Mouse (Mus musculus) intestine, embryonic 14.5 days (tissue): ENCODE data around the gene Mmrn1. TPM values are rescaled to one million over a fixed set of nuclear protein-coding genes. Genes with fewer than 3 reads are reported as not detected.

ENCODE experiments used
- ATAC-seq: fragments of 200-750 bp; cut with Nextera tagmentation; replicated peaks from 2 replicates; pipeline ENCODE4 v1.8.0; 2017; ENCODE audit warnings: low read depth, moderate number of reproducible peaks, moderate TSS enrichment, moderate library complexity; ENCODE audit not compliant: low FRiP score, low TSS enrichment
- DNase-seq: peaks from one replicate; pipeline ENCODE4 v3.0.0-alpha.2; 2018; ENCODE audit warnings: low spot score
- H3K27ac ChIP-seq: fragments of 300-500 bp; sonication (generic); 2 replicates; pipeline ENCODE4 v1.5.1; 2014; ENCODE audit warnings: low read depth, mild to moderate bottlenecking, control low read depth
- H3K27me3 ChIP-seq: fragments of 300-500 bp; sonication (generic); replicated peaks from 2 replicates; pipeline ENCODE4 v1.6.1; 2014; ENCODE audit warnings: low read length, control low read depth; ENCODE audit not compliant: control insufficient read depth, insufficient read depth
- H3K36me3 ChIP-seq: fragments of 300-500 bp; sonication (generic); 2 replicates; pipeline ENCODE4 v1.6.1; 2014; ENCODE audit warnings: low read length, control low read depth; ENCODE audit not compliant: control insufficient read depth, insufficient read depth
- H3K4me1 ChIP-seq: fragments of 300-500 bp; sonication (generic); replicated peaks from 2 replicates; pipeline ENCODE4 v1.6.1; 2014; ENCODE audit warnings: low read length, control low read depth, mixed read lengths; ENCODE audit not compliant: control insufficient read depth, insufficient read depth
- H3K4me2 ChIP-seq: fragments of 300-500 bp; sonication (generic); 2 replicates; pipeline ENCODE4 v1.6.1; 2014; ENCODE audit warnings: low read length
- H3K4me3 ChIP-seq: fragments of 300-500 bp; sonication (generic); 2 replicates; pipeline ENCODE4 v1.5.1; 2014; ENCODE audit warnings: low read depth, low read length, control low read depth, mixed read lengths
- H3K9ac ChIP-seq: fragments of 300-500 bp; sonication (generic); 2 replicates; pipeline ENCODE4 v1.6.1; 2014; ENCODE audit warnings: mild to moderate bottlenecking, low read length
- H3K9me3 ChIP-seq: fragments of 300-500 bp; sonication (generic); 2 replicates; pipeline ENCODE4 v1.6.1; 2016; ENCODE audit warnings: low read length, control low read depth; ENCODE audit not compliant: control insufficient read depth
- WGBS: fragments of 180-500 bp; shearing (Covaris S2); extraction: QIAGEN DNeasy Blood & Tissue Kit; methylation state at CpG from one replicate; pipeline ENCODE4 v1.1.7; 2014; 5-methylcytosine and 5-hydroxymethylcytosine counted together
- polyA plus RNA-seq: library from polyadenylated mRNA; unstranded; fragments of >200 nt; fragmentation: Nextera tagmentation; extraction: Ambion mirVana; gene quantifications from 2 replicates; pipeline ENCODE4 v1.2.1, GENCODE M21; 2014

Mmrn1 gene
- polyA plus RNA-seq, 1 experiment from 2014 or later, result 5.9 TPM

DNA sequence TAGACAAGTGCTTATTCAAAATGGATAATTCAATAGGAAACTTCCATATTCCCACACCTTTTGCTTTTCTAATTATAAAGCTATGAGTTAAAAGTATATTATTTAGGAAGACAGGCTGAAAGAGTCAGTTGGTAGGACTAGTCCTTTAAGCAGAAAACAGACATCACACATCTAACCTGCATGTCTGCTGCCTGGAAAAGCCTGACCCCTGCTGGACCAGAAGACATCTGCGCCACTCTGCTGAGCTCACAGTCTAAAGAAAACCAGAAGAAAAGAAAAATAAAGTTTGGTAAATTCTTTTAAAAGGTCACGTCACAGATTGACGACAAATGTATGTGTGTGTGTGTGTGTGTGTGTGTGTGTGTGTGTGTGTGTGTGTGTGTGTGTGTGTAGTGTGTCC lies 25.6 kb downstream of the Mmrn1 start:
- H3K9me3 ChIP-seq, result no peaks in the 10 kb centered on the region
- no peak overlapping the region for H3K9ac ChIP-seq
- no peaks in the 10 kb centered on the region for H3K4me1 ChIP-seq
- no peaks in the 10 kb centered on the region for H3K27me3 ChIP-seq
- H3K36me3 ChIP-seq, result no peaks in the 10 kb centered on the region
- DNase-seq (no peak), ATAC-seq (no peak)
- 71% methylated on average over 3 of the region's 3 CpGs for WGBS
- H3K4me2 ChIP-seq, result no peak overlapping the region
- H3K4me3 ChIP-seq, result no peak overlapping the region
- H3K27ac ChIP-seq, result no peak overlapping the region

DNA sequence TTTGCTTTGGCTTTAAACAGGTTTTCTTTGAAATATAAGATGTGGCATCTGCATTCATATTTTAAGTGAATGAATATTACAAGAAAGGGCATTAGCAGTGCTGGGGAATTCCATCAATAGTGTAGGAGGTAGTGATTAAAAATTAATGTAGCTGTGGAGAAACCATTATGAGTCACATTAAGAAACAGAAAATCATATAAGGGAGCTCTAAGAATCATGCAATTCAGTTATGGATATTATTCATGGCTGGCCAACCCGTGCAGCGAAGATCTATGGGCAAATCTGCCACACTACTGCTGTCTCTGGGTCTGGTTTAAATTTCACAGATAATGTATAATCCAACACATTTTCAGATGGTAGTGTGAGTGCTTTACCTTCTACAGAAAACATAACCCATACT lies 36.5 kb downstream of the Mmrn1 start:
- 83% methylated on average over 2 of the region's 2 CpGs for WGBS
- no peak overlapping the region for H3K27ac ChIP-seq

GRCm38 (mm10) chr6:60961838-60962237 lies 37.1 kb downstream of the Mmrn1 start:
- Histone ChIP-seq H3K4me3 (no peak overlapping the region), H3K9me3 (no peaks in the 10 kb centered on the region), H3K36me3 (no peaks in the 10 kb centered on the region), H3K27ac (no peak overlapping the region), H3K4me1 (no peaks in the 10 kb centered on the region), H3K27me3 (no peaks in the 10 kb centered on the region), H3K9ac (no peak overlapping the region), H3K4me2 (no peak overlapping the region)
- 75% methylated on average over 2 of the region's 2 CpGs for WGBS
- ATAC-seq, result no peak
- DNase-seq, result no peak

More for the DNA sequence above, 36.5 kb downstream of the Mmrn1 start:
- no peaks in the 10 kb centered on the region for H3K4me1 ChIP-seq
- H3K4me3 ChIP-seq, result no peak overlapping the region
- H3K36me3 ChIP-seq, result no peaks in the 10 kb centered on the region
- DNase-seq (no peak), ATAC-seq (no peak)
- H3K9me3 ChIP-seq, result no peaks in the 10 kb centered on the region
- no peak overlapping the region for H3K9ac ChIP-seq
- no peaks in the 10 kb centered on the region for H3K27me3 ChIP-seq
- H3K4me2 ChIP-seq, result no peak overlapping the region

DNA sequence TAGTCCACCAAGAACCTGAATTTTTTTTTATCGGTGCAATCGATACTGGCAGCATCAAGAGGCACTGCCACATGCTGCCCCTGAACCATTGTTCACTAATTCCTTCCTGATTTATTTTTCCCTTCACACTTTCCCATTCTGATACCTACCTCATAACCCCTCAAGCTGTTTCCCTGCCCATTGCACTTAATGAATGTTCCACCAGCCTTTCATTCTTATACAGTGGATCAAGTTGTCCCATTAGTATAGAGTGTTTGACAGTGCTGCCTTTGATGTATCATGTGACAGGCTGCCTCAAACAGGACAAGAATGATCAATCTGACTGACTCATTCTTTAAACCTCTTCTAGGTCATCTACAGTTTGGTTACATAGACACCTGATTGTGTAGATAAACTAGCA lies 37.9 kb downstream of the Mmrn1 start:
- Histone ChIP-seq H3K4me2 (no peak overlapping the region), H3K4me3 (no peak overlapping the region), H3K4me1 (no peaks in the 10 kb centered on the region), H3K36me3 (no peaks in the 10 kb centered on the region), H3K9ac (no peak overlapping the region), H3K9me3 (no peaks in the 10 kb centered on the region), H3K27ac (no peak overlapping the region), H3K27me3 (no peaks in the 10 kb centered on the region)
- 93% methylated on average over 2 of the region's 2 CpGs for WGBS
- ATAC-seq (no peak), DNase-seq (no peak)

- ATAC-seq, result no peak
- no peak overlapping the region for H3K9ac ChIP-seq
- H3K4me2 ChIP-seq, result no peak overlapping the region
- 54% methylated on average over 1 of the region's 1 CpGs for WGBS
- H3K4me1 ChIP-seq, result no peaks in the 10 kb centered on the region
- H3K36me3 ChIP-seq, result no peaks in the 10 kb centered on the region
- DNase-seq, result no peak
- no peaks in the 10 kb centered on the region for H3K27me3 ChIP-seq
- no peak overlapping the region for H3K4me3 ChIP-seq
- H3K9me3 ChIP-seq, result no peaks in the 10 kb centered on the region
- H3K27ac ChIP-seq, result no peak overlapping the region
Measured at GRCm38 (mm10) chr6:60963726-60964125, 39.0 kb downstream of the Mmrn1 start.

GRCm38 (mm10) chr6:60966931-60967330 lies 42.2 kb downstream of the Mmrn1 start:
- Histone ChIP-seq H3K27ac (no peak overlapping the region), H3K4me1 (no peaks in the 10 kb centered on the region), H3K9me3 (no peaks in the 10 kb centered on the region), H3K4me3 (no peak overlapping the region), H3K36me3 (no peaks in the 10 kb centered on the region), H3K27me3 (no peaks in the 10 kb centered on the region), H3K9ac (no peak overlapping the region), H3K4me2 (no peak overlapping the region)
- DNase-seq (no peak), ATAC-seq (no peak)
- WGBS, result 74% methylated on average over 4 of the region's 4 CpGs

GRCm38 (mm10) chr6:60969407-60969806 lies 44.6 kb downstream of the Mmrn1 start:
- WGBS, result 72% methylated on average over 6 of the region's 6 CpGs
- DNase-seq (no peak), ATAC-seq (no peak)
- Histone ChIP-seq H3K9me3 (no peaks in the 10 kb centered on the region), H3K36me3 (no peaks in the 10 kb centered on the region), H3K4me1 (no peaks in the 10 kb centered on the region), H3K27me3 (no peaks in the 10 kb centered on the region), H3K4me2 (no peak overlapping the region), H3K27ac (no peak overlapping the region), H3K4me3 (no peak overlapping the region), H3K9ac (no peak overlapping the region)

DNA sequence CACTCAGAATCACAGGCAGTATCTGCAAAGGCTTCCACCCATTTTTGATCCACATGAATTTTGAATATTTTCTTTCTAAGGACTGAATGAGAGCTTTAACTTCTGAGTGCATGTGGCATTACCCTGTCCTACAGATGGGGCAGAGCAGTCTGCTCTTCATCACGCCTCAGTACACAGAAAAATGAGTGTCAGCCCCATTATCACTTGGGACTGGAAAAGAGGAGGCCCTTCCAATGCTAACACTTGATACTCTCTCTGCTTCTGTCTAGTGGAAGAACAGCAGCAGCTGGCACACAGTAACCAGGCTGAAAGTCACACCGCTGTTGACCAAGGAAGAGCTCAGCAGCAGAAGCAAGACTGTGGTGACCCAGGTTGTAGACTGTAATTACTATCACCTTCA lies 46.0 kb downstream of the Mmrn1 start:
- Histone ChIP-seq H3K4me2 (no peak overlapping the region), H3K4me1 (no peaks in the 10 kb centered on the region), H3K27ac (no peak overlapping the region), H3K4me3 (no peak overlapping the region), H3K36me3 (no peaks in the 10 kb centered on the region), H3K9me3 (no peaks in the 10 kb centered on the region), H3K27me3 (no peaks in the 10 kb centered on the region), H3K9ac (no peak overlapping the region)
- no peak for ATAC-seq
- DNase-seq, result no peak
- WGBS, result 83% methylated on average over 2 of the region's 2 CpGs

DNA sequence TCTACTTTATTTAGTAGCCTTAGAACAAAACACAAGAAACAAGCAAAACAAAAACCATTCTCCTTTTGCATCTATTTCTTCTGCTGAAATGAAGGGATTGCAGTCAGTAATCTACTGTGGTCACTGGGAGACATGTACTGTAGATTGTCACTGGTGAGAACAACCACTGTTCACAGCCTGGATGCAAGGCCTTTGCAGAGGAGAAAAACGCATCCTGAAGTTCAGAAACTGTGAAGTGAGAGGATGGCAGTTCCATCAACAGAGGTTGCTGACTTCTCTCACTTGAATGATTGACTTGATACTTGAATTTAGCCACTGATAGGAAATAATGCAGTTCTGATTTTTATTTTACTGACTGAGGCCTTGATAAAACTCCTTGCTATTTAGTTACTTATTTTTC lies 53.8 kb downstream of the Mmrn1 start:
- WGBS, result 69% methylated on average over 1 of the region's 1 CpGs
- Histone ChIP-seq H3K9me3 (no peaks in the 10 kb centered on the region), H3K4me1 (no peaks in the 10 kb centered on the region), H3K9ac (no peak overlapping the region), H3K36me3 (no peaks in the 10 kb centered on the region), H3K27ac (no peak overlapping the region), H3K27me3 (no peaks in the 10 kb centered on the region), H3K4me3 (no peak overlapping the region), H3K4me2 (no peak overlapping the region)
- ATAC-seq, result no peak
- no peak for DNase-seq
